Mouse (Mus musculus) subcutaneous adipose tissue, adult 2 months (tissue): ENCODE results near the gene Ltf. TPM values are rescaled to one million over a fixed set of nuclear protein-coding genes. Genes with fewer than 3 reads are reported as not detected.

Experiments
- polyA plus RNA-seq: library from polyadenylated mRNA; depleted of rRNA; stranded (reverse); fragments of >200 nt; gene quantifications from 2 replicates; pipeline ENCODE4 v1.2.3, GENCODE M21; 2012; ENCODE audit warnings: low replicate concordance; rRNA removed

The Ltf gene
- 0.29 and 68.2 TPM in 2 replicates for polyA plus RNA-seq

GRCm38 (mm10) chr9:111019022-111019421, at the start of gene Ltf:
Gene Ltf (plus strand): TSS chr9:111019271.

DNA sequence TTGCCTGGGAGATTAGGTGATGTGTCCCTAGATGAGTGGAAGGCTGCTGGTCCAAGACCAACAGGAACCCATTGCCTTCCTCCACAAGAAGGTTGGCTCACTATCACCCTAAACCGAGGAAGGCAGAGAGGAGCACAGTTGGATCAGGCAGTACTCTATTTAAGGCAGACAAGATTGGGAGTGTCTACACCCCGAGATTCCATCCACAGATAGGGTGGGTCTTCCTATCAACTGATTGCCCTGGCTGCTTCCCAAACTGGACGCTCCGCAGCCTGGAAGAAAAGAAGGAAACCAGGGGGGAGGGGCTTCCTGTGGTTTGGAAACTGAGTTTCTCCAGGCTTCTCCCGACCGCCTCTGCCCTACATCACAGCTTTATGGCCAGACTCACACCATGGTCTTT, 28.9 kb upstream of the Ltf start, which contains the start of gene Rtp3:
Gene Rtp3 (minus strand): TSS at position 380 of the 400 bp plus-strand sequence.

DNA sequence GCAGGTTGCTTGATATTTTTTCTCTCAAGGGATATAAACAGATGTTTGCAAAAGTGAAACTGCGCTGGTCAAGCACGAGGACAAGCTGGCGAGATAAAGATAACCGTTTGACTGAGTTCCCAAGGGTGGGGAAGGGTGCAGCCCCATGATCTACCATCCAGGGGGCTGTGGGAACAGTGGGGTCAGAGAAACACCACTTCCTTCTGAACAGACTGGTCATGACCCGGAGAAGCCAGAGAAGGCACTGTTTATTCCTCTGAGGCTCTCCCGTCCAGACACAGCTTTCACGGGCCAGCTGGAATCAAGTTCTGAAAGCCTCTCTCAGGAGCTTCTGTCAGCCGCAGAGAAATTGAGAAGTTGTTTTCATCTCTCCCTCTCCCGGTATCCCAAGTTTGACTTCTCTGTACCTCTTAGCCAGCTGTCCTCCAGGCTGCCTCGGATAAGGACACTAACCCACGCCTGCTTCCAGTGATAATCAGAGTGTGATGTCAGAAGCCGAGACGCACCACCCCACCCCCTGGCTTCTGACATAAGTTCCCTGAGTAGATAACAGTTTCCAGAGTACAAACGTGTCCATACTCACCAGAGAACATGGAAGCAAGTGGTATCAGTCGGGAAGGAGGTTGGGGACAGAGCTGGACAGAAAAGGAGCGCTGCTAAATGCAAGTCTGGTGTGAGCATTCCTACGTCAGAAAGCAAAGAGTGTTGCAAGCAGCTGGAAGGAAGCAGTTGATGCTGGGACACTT, 37.9 kb downstream of the Ltf start, which contains the start of gene Ccrl2:
Gene Ccrl2 (minus strand): TSS at position 722 of the 746 bp plus-strand sequence.

Other genes with a start within 250 kb of the Ltf start
- gene Prss42, start 221.1 kb upstream of the Ltf start, polyA plus RNA-seq: not detected in 2 replicates
- not detected in 2 replicates for gene Prss44, start 205.3 kb upstream of the Ltf start, polyA plus RNA-seq
- gene Prss43, start 192.6 kb upstream of the Ltf start, polyA plus RNA-seq: not detected in 2 replicates
- 0.10 TPM in 1 of 2 replicates, not detected in the other for gene Prss45, start 184.7 kb upstream of the Ltf start, polyA plus RNA-seq
- gene Prss46, start 174.8 kb upstream of the Ltf start, polyA plus RNA-seq: not detected in 2 replicates
- not detected in 2 replicates for gene Prss50, start 161.3 kb upstream of the Ltf start, polyA plus RNA-seq
- gene Als2cl, start 139.4 kb upstream of the Ltf start, polyA plus RNA-seq: 52.9 TPM in 2 replicates
- 2.2 and 3.2 TPM in 2 replicates for gene Tmie, start 139.2 kb upstream of the Ltf start, polyA plus RNA-seq
- not detected in 2 replicates for gene Fam240a, start 102.4 kb upstream of the Ltf start, polyA plus RNA-seq
- gene Tdgf1, start 73.1 kb upstream of the Ltf start, polyA plus RNA-seq: not detected in 2 replicates
- not detected in 2 replicates for gene Lrrc2, start 67.7 kb upstream of the Ltf start, polyA plus RNA-seq
- gene Rtp3, start 28.7 kb upstream of the Ltf start, polyA plus RNA-seq: 6.2 and 23.4 TPM in 2 replicates
- gene Ccrl2, start 38.2 kb downstream of the Ltf start, polyA plus RNA-seq: 6.7 and 9.0 TPM in 2 replicates
- 12.6 and 17.2 TPM in 2 replicates for gene Lrrfip2, start 98.3 kb downstream of the Ltf start, polyA plus RNA-seq